Mouse (Mus musculus): ENCODE results near the gene Spem2. TPM values are rescaled to one million over a fixed set of nuclear protein-coding genes. Genes with fewer than 3 reads are reported as not detected.

Gene Spem2
- total and polyA plus RNA-seq, 3 experiments: not detected

- no peak overlapping the region for H3K4me2 ChIP-seq (ENCODE audit: insufficient read depth, low read depth, poor library complexity, severe bottlenecking)
- no peak for DNase-seq (ENCODE audit: extremely low read depth)
These were observed 17.2 kb upstream of the Spem2 start for GRCm38 (mm10) chr11:69835326-69835965.

DNA sequence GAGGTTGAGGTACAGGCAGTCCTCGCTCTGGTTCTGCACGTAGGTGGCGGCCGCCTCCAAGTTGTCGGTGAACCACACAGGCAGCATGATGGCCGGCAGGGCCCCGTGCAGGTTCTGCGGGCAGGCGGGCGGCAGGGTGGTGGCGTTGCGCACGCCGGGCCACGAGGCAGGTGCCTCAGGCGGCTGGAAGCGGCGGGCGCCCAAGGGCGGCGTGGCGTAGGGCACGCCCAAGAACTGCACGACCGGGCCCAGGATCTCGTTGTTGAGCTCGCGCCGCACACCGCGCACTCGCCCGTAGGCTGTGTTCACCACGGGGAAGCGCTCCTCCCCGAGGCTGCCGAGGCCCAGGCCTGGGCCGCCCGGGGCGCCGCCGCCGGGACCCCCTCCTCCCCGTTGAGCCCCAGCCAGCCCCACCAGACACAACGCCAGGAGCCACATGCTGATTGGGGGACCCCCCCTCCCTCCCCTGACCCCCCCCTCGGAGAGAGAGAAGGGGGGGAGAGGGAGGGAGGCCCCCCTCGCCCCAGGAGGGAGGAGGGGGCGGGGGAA is 15.8 kb upstream of the Spem2 start:
- peaks cover 52% of the 10 kb centered on the region for H3K27me3 ChIP-seq (replicated peaks)

More at GRCm38 (mm10) chr11:69835326-69835965, 17.2 kb upstream of the Spem2 start:
- peaks cover 3 to 9% of the 10 kb centered on the region in 2 experiments for H3K36me3 ChIP-seq (replicated peaks in 1 of 2; ENCODE audit: control insufficient read depth in 1 of 2, insufficient read depth in 1 of 2, low read length in 1 of 2)
- dilution Hi-C loops (cut with MboI; ENCODE audit: extremely low pct_ligation_motif_present, extremely low pct_unique_long_range_greater_than_20kb, low sequenced_read_pairs): no loop called here
- peaks cover 49% of the 10 kb centered on the region for H3K27me3 ChIP-seq (replicated peaks)
- H3K9me3 ChIP-seq (replicated peaks; ENCODE audit: low read length): no peaks in the 10 kb centered on the region
- no peak overlapping the region for H3K27ac ChIP-seq (ENCODE audit: insufficient read depth, low read depth)
- TF ChIP-seq MYC (IDR thresholded peaks at IDR 0.05; ENCODE audit: low read depth, low read length): no peak
- TF ChIP-seq ZKSCAN1 (IDR thresholded peaks at IDR 0.05; ENCODE audit: borderline replicate concordance, low read depth, low read length): no peak
- TF ChIP-seq CHD2 (IDR thresholded peaks at IDR 0.05; ENCODE audit: low read length): no peak
- no peak for TF ChIP-seq JUND (conservative IDR thresholded peaks at IDR 0.05; ENCODE audit: low read depth, low read length)
- TF ChIP-seq ZMIZ1 (IDR thresholded peaks at IDR 0.05; ENCODE audit: low read depth, low read length): no peak
- TF ChIP-seq GABPA (IDR thresholded peaks at IDR 0.05; ENCODE audit: insufficient replicate concordance, low read depth, low read length): no peak
- no peak for TF ChIP-seq USF2 (conservative IDR thresholded peaks at IDR 0.05; ENCODE audit: low read depth, low read length)
- TF ChIP-seq ZC3H11A (IDR thresholded peaks at IDR 0.05; ENCODE audit: low read depth, low read length): no peak
- no peak overlapping the region for H3K4me3 ChIP-seq (replicated peaks in 1 of 3; ENCODE audit: low read depth in 2 of 3, low read length in 2 of 3, poor library complexity in 1 of 3)
- peaks cover 10 to 18% of the 10 kb centered on the region in 2 experiments for H3K4me1 ChIP-seq (ENCODE audit: control insufficient read depth in 1 of 2, insufficient read depth in 2 of 2)
- no peaks in the 10 kb centered on the region for H3K79me2 ChIP-seq (replicated peaks; ENCODE audit: control insufficient read depth, extremely low read depth, insufficient read depth, poor library complexity, severe bottlenecking)
- no peak overlapping the region for H3K9ac ChIP-seq (ENCODE audit: insufficient read depth, low read depth)
- in situ Hi-C loops (cut with MboI; ENCODE audit: low pct_ligation_motif_present, low pct_unique_long_range_greater_than_20kb, low sequenced_read_pairs): no loop called here

DNA sequence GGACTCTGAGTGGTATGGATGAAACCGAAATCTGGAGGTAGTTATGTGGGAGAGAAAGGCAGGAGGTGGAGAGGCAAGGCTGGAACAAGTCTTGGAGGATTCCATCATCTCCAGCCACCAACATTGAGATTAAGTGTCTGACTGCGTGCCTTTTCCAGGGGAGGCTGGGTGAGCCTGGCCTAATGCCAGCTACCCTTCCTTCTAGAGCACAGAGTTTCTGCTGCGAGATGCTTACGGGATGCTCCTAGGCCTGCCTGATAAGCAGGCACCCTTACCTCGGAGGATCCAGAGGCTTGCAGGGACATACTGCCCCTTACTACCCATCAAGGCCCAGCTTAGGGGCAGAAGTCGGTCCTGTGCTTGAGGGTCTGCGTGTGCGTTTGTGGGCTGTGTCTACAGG is 15.3 kb upstream of the Spem2 start:
- DNase-seq (ENCODE audit: extremely low read depth): no peak
- no peak overlapping the region for H3K4me3 ChIP-seq (replicated peaks in 1 of 3; ENCODE audit: low read depth in 2 of 3, low read length in 2 of 3, poor library complexity in 1 of 3)

More for the DNA sequence above, 15.8 kb upstream of the Spem2 start:
- H3K79me2 ChIP-seq (replicated peaks; ENCODE audit: control insufficient read depth, extremely low read depth, insufficient read depth, poor library complexity, severe bottlenecking): no peaks in the 10 kb centered on the region
- H3K4me1 ChIP-seq (ENCODE audit: control insufficient read depth in 1 of 2, insufficient read depth in 2 of 2): peaks cover 10 to 12% of the 10 kb centered on the region in 2 experiments
- in situ Hi-C loops (cut with MboI; ENCODE audit: low pct_ligation_motif_present, low pct_unique_long_range_greater_than_20kb, low sequenced_read_pairs): no loop called here
- DNase-seq (ENCODE audit: extremely low read depth): no peak
- dilution Hi-C loops (cut with MboI; ENCODE audit: extremely low pct_ligation_motif_present, extremely low pct_unique_long_range_greater_than_20kb, low sequenced_read_pairs): no loop called here
- TF ChIP-seq IRF4 (IDR thresholded peaks at IDR 0.05; ENCODE audit: low read depth, low read length) (no peak), MEF2A (IDR thresholded peaks at IDR 0.05; ENCODE audit: borderline replicate concordance, low read depth, low read length) (no peak), SIN3A (IDR thresholded peaks at IDR 0.05; ENCODE audit: low read length) (no peak), JUN (IDR thresholded peaks at IDR 0.05; ENCODE audit: insufficient read depth, low read depth, low read length) (no peak), HCFC1 (IDR thresholded peaks at IDR 0.05; ENCODE audit: low read depth, low read length) (no peak), USF1 (IDR thresholded peaks at IDR 0.05; ENCODE audit: low read depth, low read length) (no peak), CHD1 (IDR thresholded peaks at IDR 0.05; ENCODE audit: low read depth, low read length) (no peak)
- H3K4me3 ChIP-seq (replicated peaks in 1 of 3; ENCODE audit: low read depth in 2 of 3, low read length in 2 of 3, poor library complexity in 1 of 3): no peak overlapping the region
- no peak overlapping the region for H3K9ac ChIP-seq (ENCODE audit: insufficient read depth, low read depth)
- no peaks in the 10 kb centered on the region for H3K9me3 ChIP-seq (replicated peaks; ENCODE audit: low read length)
- peaks cover 0 to 2% of the 10 kb centered on the region in 2 experiments for H3K36me3 ChIP-seq (replicated peaks in 1 of 2; ENCODE audit: control insufficient read depth in 1 of 2, insufficient read depth in 1 of 2, low read length in 1 of 2)
- no peak overlapping the region for H3K4me2 ChIP-seq (ENCODE audit: insufficient read depth, low read depth, poor library complexity, severe bottlenecking)
- H3K27ac ChIP-seq (ENCODE audit: insufficient read depth, low read depth): no peak overlapping the region

More for the DNA sequence above, 15.3 kb upstream of the Spem2 start:
- Histone ChIP-seq H3K79me2 (replicated peaks; ENCODE audit: control insufficient read depth, extremely low read depth, insufficient read depth, poor library complexity, severe bottlenecking) (no peaks in the 10 kb centered on the region), H3K9ac (ENCODE audit: insufficient read depth, low read depth) (no peak overlapping the region), H3K27ac (ENCODE audit: insufficient read depth, low read depth) (no peak overlapping the region), H3K36me3 (replicated peaks in 1 of 2; ENCODE audit: control insufficient read depth in 1 of 2, insufficient read depth in 1 of 2, low read length in 1 of 2) (peaks cover 0 to 2% of the 10 kb centered on the region in 2 experiments), H3K4me1 (ENCODE audit: control insufficient read depth in 1 of 2, insufficient read depth in 2 of 2) (peaks cover 10% of the 10 kb centered on the region in 2 experiments), H3K4me2 (ENCODE audit: insufficient read depth, low read depth, poor library complexity, severe bottlenecking) (no peak overlapping the region), H3K27me3 (replicated peaks) (peaks cover 57% of the 10 kb centered on the region), H3K9me3 (replicated peaks; ENCODE audit: low read length) (no peaks in the 10 kb centered on the region)
- TF ChIP-seq CHD1 (IDR thresholded peaks at IDR 0.05; ENCODE audit: low read depth, low read length) (no peak), ZKSCAN1 (IDR thresholded peaks at IDR 0.05; ENCODE audit: borderline replicate concordance, low read depth, low read length) (no peak), SIN3A (IDR thresholded peaks at IDR 0.05; ENCODE audit: low read length) (no peak), MAZ (IDR thresholded peaks at IDR 0.05; ENCODE audit: low read depth, low read length) (no peak), SMC3 (IDR thresholded peaks at IDR 0.05; ENCODE audit: low read depth, low read length) (no peak), KAT2A (IDR thresholded peaks at IDR 0.05; ENCODE audit: insufficient replicate concordance, low read length) (no peak), MAFK (IDR thresholded peaks at IDR 0.05; ENCODE audit: insufficient replicate concordance, low read length) (no peak), TCF12 (IDR thresholded peaks at IDR 0.05; ENCODE audit: low read depth, low read length) (no peak), GABPA (IDR thresholded peaks at IDR 0.05; ENCODE audit: insufficient replicate concordance, low read depth, low read length) (no peak), HCFC1 (IDR thresholded peaks at IDR 0.05; ENCODE audit: low read depth, low read length) (no peak), ZC3H11A (IDR thresholded peaks at IDR 0.05; ENCODE audit: low read depth, low read length) (no peak), POLR2A (IDR thresholded peaks at IDR 0.05; ENCODE audit: low read depth, low read length) (no peak), USF1 (IDR thresholded peaks at IDR 0.05; ENCODE audit: low read depth, low read length) (no peak), MAX (IDR thresholded peaks at IDR 0.05; ENCODE audit: low read length) (no peak), IRF4 (IDR thresholded peaks at IDR 0.05; ENCODE audit: low read depth, low read length) (no peak), TBP (conservative IDR thresholded peaks at IDR 0.05; ENCODE audit: low read depth, low read length) (no peak), ETS1 (conservative IDR thresholded peaks at IDR 0.05; ENCODE audit: low read depth, low read length) (no peak)
- in situ Hi-C loops (cut with MboI; ENCODE audit: low pct_ligation_motif_present, low pct_unique_long_range_greater_than_20kb, low sequenced_read_pairs) (no loop called here), dilution Hi-C loops (cut with MboI; ENCODE audit: extremely low pct_ligation_motif_present, extremely low pct_unique_long_range_greater_than_20kb, low sequenced_read_pairs) (no loop called here)

Measured in CH12.LX (cell line).